In the genomic region with DNA sequence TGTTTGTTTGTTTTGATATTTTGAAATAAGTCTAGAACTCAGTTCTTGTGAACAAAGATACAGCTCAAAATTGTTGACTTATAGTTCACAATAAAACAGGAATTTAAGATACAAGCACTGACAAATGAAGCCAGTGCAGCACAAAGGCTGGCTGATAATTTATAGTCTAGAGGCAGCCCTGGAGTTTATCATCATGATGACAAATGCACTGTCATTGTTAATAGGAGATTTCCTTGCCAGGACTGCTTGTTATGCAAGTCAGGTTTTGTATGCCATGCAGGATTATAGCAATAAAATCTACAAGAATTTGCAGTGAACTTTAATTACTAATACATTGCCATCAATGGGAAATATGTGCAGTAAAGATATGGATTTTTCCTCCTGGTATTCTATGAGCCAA, we compare ENCODE assay signal across 1 mouse cellular context.
TF ChIP-seq lines count a peak whose summit lies in the region.

No protein-coding gene starts in this region.

TF ChIP-seq in MEL, 35 proteins besides CTCF, POLR2A, EP300 and RAD21 (continued from another document):
- TF ChIP-seq SMC3 (IDR thresholded peaks at IDR 0.05; ENCODE audit: low read depth, low read length) (no peak), ELF1 (IDR thresholded peaks at IDR 0.05; ENCODE audit: low read depth, low read length) (no peak)
TF ChIP-seq in MEL: peak in this region for 0.
